Mouse (Mus musculus): ENCODE data around the gene Des. TPM values are rescaled to one million over a fixed set of nuclear protein-coding genes. Genes with fewer than 3 reads are reported as not detected.
A peak's percentile ranks its signal among the peaks of the same experiment; 100 is the strongest.

Des gene
- total and polyA plus RNA-seq, 3 experiments = 7.0 to 7.2 TPM; not detected in 1

DNA sequence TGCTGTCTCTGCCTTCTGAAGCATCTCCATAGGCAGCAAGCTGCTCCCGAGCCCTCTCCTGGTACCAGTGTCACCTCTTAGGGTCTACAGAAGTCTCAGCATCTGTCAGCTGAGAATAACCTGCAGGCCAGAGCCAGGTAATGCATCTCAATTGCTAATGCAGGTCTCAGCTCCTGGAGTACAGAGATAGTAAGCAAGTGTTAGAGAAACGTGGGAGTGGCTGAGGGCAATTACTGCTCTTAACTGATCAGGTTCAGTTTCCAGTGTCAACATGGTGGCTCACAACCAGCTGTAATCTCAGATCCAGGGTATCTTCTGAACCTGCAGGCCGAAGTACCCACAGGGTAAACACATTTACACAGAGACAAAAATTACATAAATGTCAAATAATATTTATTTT is 23.7 kb upstream of the Des start:
- Histone ChIP-seq H3K27me3 (ENCODE audit: control insufficient read depth in 1 of 2, insufficient read depth in 2 of 2, low read length in 2 of 2) (no peaks in the 10 kb centered on the region), H3K79me2 (ENCODE audit: control insufficient read depth, insufficient read depth, low read length, poor library complexity) (no peaks in the 10 kb centered on the region), H3K9ac (ENCODE audit: control insufficient read depth, low read depth, low read length, poor library complexity, severe bottlenecking) (no peak overlapping the region), H3K27ac (ENCODE audit: control insufficient read depth, low read depth, low read length) (no peak overlapping the region), H3K9me3 (replicated peaks; ENCODE audit: insufficient read depth, low read length) (no peaks in the 10 kb centered on the region), H3K4me3 (ENCODE audit: control insufficient read depth in 1 of 2, insufficient read depth in 1 of 2, low read depth in 2 of 2, low read length in 2 of 2) (no peak overlapping the region), H3K4me1 (ENCODE audit: control insufficient read depth in 1 of 2, insufficient read depth in 2 of 2, low read length in 2 of 2) (peaks cover 3 to 12% of the 10 kb centered on the region in 2 experiments; a peak in 3 of 4 replicates), H3K36me3 (ENCODE audit: control insufficient read depth in 1 of 2, insufficient read depth in 2 of 2, low read length in 2 of 2) (peaks cover 0 to 7% of the 10 kb centered on the region in 2 experiments; a peak in 2 of 4 replicates)
- TF ChIP-seq USF2 (IDR thresholded peaks at IDR 0.05; ENCODE audit: borderline replicate concordance in 1 of 2, insufficient read depth in 1 of 2, low read depth in 1 of 2, low read length in 2 of 2) (no peak), TAL1 (IDR thresholded peaks at IDR 0.05; ENCODE audit: low read length) (peak; percentile 6; the same call in 1 of the 2 replicates), CHD1 (IDR thresholded peaks at IDR 0.05; ENCODE audit: low read depth, low read length) (no peak), RCOR1 (IDR thresholded peaks at IDR 0.05; ENCODE audit: low read depth, low read length) (no peak)
- DNase-seq (ENCODE audit: low read depth, low spot score) = peak; percentile 53

DNA sequence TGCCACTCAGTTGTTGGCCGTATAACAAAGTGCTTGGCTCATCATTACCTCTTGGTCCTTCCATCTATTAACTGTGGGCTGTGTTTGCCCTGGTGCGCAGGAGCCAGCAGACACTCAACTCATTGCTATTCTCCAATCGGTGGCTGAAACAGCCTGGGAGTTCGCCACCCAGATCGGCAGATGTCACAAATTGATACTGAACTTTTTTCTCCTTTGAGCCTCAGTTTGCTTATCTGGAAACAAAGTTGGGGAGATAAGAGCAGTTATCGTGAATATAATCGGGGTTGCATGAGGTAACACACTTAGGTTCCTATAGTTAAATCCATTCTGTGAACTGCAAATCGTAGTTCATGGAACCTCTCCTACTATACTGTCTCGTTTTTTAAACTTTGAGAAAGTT is 23.0 kb upstream of the Des start:
- Histone ChIP-seq H3K4me1 (ENCODE audit: control insufficient read depth in 1 of 2, insufficient read depth in 2 of 2, low read length in 2 of 2) (peaks cover 3 to 12% of the 10 kb centered on the region in 2 experiments; a peak in 3 of 4 replicates), H3K27ac (ENCODE audit: control insufficient read depth, low read depth, low read length) (no peak overlapping the region), H3K9ac (ENCODE audit: control insufficient read depth, low read depth, low read length, poor library complexity, severe bottlenecking) (no peak overlapping the region), H3K36me3 (ENCODE audit: control insufficient read depth in 1 of 2, insufficient read depth in 2 of 2, low read length in 2 of 2) (peaks cover 0 to 7% of the 10 kb centered on the region in 2 experiments; a peak in 2 of 4 replicates), H3K9me3 (replicated peaks; ENCODE audit: insufficient read depth, low read length) (no peaks in the 10 kb centered on the region), H3K27me3 (ENCODE audit: control insufficient read depth in 1 of 2, insufficient read depth in 2 of 2, low read length in 2 of 2) (no peaks in the 10 kb centered on the region), H3K4me3 (ENCODE audit: control insufficient read depth in 1 of 2, insufficient read depth in 1 of 2, low read depth in 2 of 2, low read length in 2 of 2) (no peak overlapping the region), H3K79me2 (ENCODE audit: control insufficient read depth, insufficient read depth, low read length, poor library complexity) (no peaks in the 10 kb centered on the region)
- DNase-seq (ENCODE audit: low read depth, low spot score) = peak; percentile 30
- TF ChIP-seq E2F4 (IDR thresholded peaks at IDR 0.05; ENCODE audit: borderline replicate concordance, low read depth, low read length) = no peak
- TF ChIP-seq NELFE (IDR thresholded peaks at IDR 0.05; ENCODE audit: low read depth, low read length) = no peak
- TF ChIP-seq CHD2 (IDR thresholded peaks at IDR 0.05; ENCODE audit: low read length) = no peak
- TF ChIP-seq USF2 (IDR thresholded peaks at IDR 0.05; ENCODE audit: borderline replicate concordance in 1 of 2, insufficient read depth in 1 of 2, low read depth in 1 of 2, low read length in 2 of 2) = no peak
- TF ChIP-seq GATA1 (IDR thresholded peaks at IDR 0.05; ENCODE audit: low read depth, low read length) = peak; percentile 82
- TF ChIP-seq TCF12 (IDR thresholded peaks at IDR 0.05; ENCODE audit: low read depth, low read length) = peak; percentile 52; the same call in 1 of the 2 replicates
- TF ChIP-seq POLR2A (IDR thresholded peaks at IDR 0.05; ENCODE audit: control insufficient read depth in 1 of 2, insufficient read depth in 1 of 2, low read depth in 1 of 2, low read length in 2 of 2, poor library complexity in 1 of 2) = no peak
- TF ChIP-seq ELF1 (IDR thresholded peaks at IDR 0.05; ENCODE audit: low read depth, low read length) = no peak
- TF ChIP-seq EP300 (IDR thresholded peaks at IDR 0.05; ENCODE audit: low read depth in 1 of 2, low read length in 2 of 2) = peak; percentile 51 to 56
- 0 out of 2 replicates have a peak, but pooled peaks have one; percentile 12 for TF ChIP-seq ETS1 (IDR thresholded peaks at IDR 0.05; ENCODE audit: low read depth, low read length)
- TF ChIP-seq ZNF384 (IDR thresholded peaks at IDR 0.05; ENCODE audit: low read depth, low read length) = peak; percentile 57
- peak; percentile 26; the same call in 1 of the 2 replicates for TF ChIP-seq NRF1 (IDR thresholded peaks at IDR 0.05; ENCODE audit: insufficient read depth, low read depth, low read length, poor library complexity, severe bottlenecking)
- no peak for TF ChIP-seq MYC (IDR thresholded peaks at IDR 0.05; ENCODE audit: low read depth, low read length)
- TF ChIP-seq POLR2AphosphoS5 (IDR thresholded peaks at IDR 0.05; ENCODE audit: borderline replicate concordance, low read depth, low read length) = no peak
- TF ChIP-seq RCOR1 (IDR thresholded peaks at IDR 0.05; ENCODE audit: low read depth, low read length) = 0 out of 2 replicates have a peak, but pooled peaks have one; percentile 14
